Mouse (Mus musculus) splenic B cell, adult 2 months (primary cell): ENCODE measurements around the gene Esam.

Source experiments
- DNase-seq: peaks from one replicate; pipeline ENCODE4 v3.0.0-alpha.2; 2011; ENCODE audit warnings: low read depth, low spot score
- H3K27me3 ChIP-seq: 2 replicates; pipeline ENCODE4 v1.6.1; 2012; ENCODE audit warnings: mild to moderate bottlenecking, low read length, moderate library complexity, mixed read lengths; ENCODE audit not compliant: control insufficient read depth, poor library complexity, insufficient read depth, severe bottlenecking
- H3K36me3 ChIP-seq: 2 replicates; pipeline ENCODE4 v1.6.1; 2012; ENCODE audit warnings: mild to moderate bottlenecking, low read length, moderate library complexity, mixed read lengths; ENCODE audit not compliant: control insufficient read depth, poor library complexity, insufficient read depth, severe bottlenecking

Esam gene

GRCm38 (mm10) chr9:37518991-37519390 lies 8.9 kb upstream of the Esam start:
- no peak for DNase-seq
- H3K36me3 ChIP-seq: peaks cover 4% of the 10 kb centered on the region
- no peaks in the 10 kb centered on the region for H3K27me3 ChIP-seq

DNA sequence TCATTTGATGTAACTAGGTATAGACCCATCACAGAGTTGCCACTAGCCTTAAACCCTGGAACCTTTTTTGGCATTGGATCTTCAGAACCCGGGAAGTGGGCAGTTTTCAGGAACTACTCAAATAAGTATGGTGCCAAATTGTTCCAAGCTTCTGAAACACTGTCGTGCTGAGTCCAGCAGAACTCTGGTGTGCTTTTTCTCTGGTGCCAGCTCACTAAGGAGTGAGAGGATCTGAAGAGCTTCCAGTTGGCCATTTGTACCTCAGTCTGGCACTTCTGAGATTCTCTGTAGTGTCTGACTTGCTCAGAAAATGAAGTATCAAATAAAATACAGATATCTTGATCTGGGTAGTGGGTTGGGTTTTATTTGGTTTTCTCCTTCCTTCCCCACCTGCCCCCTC lies 7.9 kb upstream of the Esam start:
- Histone ChIP-seq H3K27me3 (no peaks in the 10 kb centered on the region), H3K36me3 (peaks cover 4% of the 10 kb centered on the region)
- no peak for DNase-seq

GRCm38 (mm10) chr9:37525461-37525860 lies 2.4 kb upstream of the Esam start:
- peaks cover 4% of the 10 kb centered on the region; the same call in 1 of the 2 replicates for H3K36me3 ChIP-seq
- no peak for DNase-seq
- no peaks in the 10 kb centered on the region; the same call in 1 of the 2 replicates for H3K27me3 ChIP-seq

- DNase-seq: no peak
- H3K27me3 ChIP-seq: peaks cover 3% of the 10 kb centered on the region
- peaks cover 4% of the 10 kb centered on the region; the same call in 1 of the 2 replicates for H3K36me3 ChIP-seq
These were observed 1.2 kb upstream of the Esam start for GRCm38 (mm10) chr9:37526443-37527395.

- Histone ChIP-seq H3K36me3 (peaks cover under 1% of the 10 kb centered on the region; the same call in 1 of the 2 replicates), H3K27me3 (peaks cover 3% of the 10 kb centered on the region)
- no peak for DNase-seq
These were observed 520 bp downstream of the Esam start for GRCm38 (mm10) chr9:37528225-37528970.

DNA sequence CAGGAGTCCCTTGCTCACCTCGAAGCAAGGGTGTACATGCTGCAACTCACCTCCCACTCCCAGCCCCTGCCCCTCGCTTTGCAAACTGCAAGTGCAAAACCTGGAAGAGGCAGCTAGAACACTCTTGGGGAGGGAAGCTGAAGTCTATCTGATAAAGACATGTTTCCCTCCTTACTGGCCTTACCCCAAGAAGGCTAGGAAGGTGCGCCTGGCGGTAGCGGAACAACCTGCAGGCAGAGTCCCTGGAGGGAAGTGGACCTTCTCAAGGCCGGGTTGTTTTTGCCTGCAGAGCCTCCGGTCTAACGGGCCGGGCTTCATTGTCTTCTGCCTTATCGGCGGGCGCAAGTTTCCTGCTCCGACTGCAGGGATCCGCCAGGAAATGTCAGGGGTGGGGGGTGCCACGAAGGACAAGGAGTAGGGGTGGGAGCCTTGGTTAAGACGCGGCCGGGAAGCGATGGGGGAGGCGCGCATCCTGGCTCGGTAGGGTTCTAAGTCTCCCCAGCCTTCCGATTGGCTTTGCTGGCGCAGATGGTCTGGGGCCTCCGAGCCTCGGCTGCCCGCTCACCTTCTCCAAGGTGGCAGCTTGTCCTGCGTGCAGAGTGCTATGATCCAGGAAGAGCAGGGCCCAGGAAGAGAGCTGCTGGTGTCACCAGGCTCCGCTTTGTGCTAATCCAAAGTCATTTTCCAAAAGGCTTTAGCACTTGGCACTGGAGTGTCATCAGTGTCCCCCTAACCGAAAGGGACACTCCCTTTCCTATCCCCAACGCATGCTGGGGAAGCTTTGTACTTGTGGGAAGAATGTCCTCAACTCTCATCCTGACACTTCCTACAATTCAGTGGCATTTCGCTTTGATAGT lies 2.4 kb downstream of the Esam start:
- Histone ChIP-seq H3K36me3 (no peaks in the 10 kb centered on the region), H3K27me3 (peaks cover 3% of the 10 kb centered on the region)
- peak; percentile 65 for DNase-seq

GRCm38 (mm10) chr9:37530888-37531705 lies 3.2 kb downstream of the Esam start:
- peaks cover 3% of the 10 kb centered on the region for H3K27me3 ChIP-seq
- H3K36me3 ChIP-seq: no peaks in the 10 kb centered on the region
- DNase-seq: no peak

DNA sequence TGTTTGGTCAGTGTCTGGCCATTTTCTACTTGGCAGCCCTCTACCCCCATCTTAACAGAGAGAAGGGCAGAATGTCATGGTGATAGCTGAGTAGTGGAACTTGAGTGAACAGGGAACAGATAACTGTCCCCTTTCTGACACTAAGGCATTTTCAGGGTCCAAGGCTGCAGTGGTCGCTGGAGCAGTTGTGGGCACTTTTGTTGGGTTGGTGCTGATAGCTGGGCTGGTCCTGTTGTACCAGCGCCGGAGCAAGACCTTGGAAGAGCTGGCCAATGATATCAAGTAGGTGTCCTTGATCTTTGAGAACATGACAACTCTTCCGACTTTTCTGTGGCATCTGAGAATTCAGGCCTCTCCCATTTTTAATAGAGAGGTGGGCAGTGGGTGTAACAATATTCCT lies 9.0 kb downstream of the Esam start:
- DNase-seq: no peak
- Histone ChIP-seq H3K36me3 (no peaks in the 10 kb centered on the region), H3K27me3 (no peaks in the 10 kb centered on the region)

DNA sequence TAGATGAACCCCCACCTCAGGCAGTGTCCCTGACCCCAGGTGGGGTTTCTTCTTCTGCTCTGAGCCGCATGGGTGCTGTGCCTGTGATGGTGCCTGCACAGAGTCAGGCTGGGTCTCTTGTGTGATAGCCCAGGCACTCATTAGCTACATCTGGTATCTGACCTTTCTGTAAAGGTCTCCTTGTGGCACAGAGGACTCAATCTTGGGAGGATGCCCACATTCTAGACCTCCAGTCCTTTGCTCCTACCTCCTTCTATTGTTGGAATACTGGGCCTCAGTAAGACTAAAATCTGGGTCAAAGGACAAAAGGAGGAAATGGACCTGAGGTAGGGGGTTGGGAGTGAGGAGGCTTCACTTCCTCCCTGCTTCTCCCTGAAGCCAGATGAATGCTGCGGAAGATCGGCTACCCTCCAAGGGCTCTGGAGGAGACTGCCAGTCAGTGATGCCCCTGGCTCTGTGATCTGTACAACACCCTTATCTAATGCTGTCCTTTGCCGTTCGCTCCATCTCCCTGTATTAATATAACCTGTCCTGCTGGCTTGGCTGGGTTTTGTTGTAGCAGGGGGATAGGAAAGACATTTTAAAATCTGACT lies 9.9 kb downstream of the Esam start:
- Histone ChIP-seq H3K27me3 (no peaks in the 10 kb centered on the region), H3K36me3 (no peaks in the 10 kb centered on the region)
- no peak for DNase-seq

DNA sequence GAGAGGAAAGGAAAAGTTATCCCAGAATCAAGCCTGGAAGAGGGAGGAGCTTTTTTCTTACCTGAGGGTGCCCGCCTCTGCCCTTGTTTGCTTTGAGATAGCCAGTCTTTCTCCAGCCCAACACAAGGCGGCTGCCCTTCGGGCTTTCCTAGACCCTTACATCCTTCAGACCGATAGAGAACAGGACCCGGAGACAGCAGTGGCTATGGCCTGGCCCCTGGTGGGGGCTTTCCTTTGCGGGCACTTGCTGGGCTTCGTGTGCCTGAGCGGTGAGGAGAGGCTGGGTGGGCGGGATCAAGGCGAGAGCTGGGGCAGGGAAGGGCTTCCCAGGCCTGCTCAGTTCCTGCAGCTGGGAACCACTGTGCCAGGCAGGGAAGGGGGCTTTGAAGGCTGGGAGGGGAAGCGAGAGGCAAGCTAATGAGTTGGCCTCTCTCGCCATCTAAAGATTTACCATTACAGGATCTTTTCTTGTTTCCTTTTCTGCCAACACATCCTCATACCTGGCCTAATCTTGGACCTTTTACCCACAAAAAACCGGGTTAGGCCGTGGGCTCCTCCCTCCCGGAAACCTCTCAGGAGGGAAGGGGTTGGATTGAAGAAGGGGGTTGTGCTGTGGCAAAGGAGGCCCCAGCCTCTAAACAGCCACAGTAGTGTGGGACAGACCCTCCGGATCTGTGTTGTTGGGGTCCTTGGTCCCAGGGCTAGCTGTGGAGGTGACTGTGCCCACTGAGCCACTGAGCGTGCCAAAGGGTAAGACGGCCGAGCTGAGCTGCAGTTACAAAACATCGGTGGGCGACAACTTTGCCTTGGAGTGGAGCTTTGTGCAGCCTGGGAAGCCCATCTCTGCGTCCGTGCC lies 11.5 kb downstream of the Esam start, which contains the start of gene Vsig2:
Gene Vsig2, plus strand, starts transcription at position 86 of the 856 bp plus-strand sequence.
- Histone ChIP-seq H3K36me3 (no peaks in the 10 kb centered on the region), H3K27me3 (no peaks in the 10 kb centered on the region)
- DNase-seq: no peak

DNA sequence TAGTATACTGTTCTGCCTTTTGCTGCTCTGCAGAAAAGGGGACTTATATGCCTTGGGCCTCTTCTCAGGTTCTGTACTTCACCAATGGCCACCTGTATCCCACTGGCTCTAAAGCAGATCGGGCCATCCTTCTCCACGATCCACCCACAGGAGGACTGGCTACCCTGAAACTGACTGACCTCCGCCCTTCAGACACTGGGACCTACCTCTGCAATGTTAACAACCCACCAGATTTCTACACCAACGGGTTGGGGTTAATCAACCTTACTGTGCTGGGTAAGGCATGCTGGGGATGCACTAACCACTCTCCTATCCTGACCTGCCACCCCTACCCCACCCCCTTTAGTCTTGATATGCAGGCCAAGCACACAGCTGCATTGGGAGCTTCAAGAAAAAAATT lies 12.3 kb downstream of the Esam start:
- no peaks in the 10 kb centered on the region for H3K27me3 ChIP-seq
- H3K36me3 ChIP-seq: no peaks in the 10 kb centered on the region
- no peak for DNase-seq

GRCm38 (mm10) chr9:37540701-37541575 lies 13.1 kb downstream of the Esam start:
- no peak for DNase-seq
- no peaks in the 10 kb centered on the region for H3K36me3 ChIP-seq
- no peaks in the 10 kb centered on the region for H3K27me3 ChIP-seq
